Mouse (Mus musculus) brain, embryonic 14.5 days (tissue): ENCODE measurements around the gene Bpifb9b.
"Not testable (repeated sequence)": the region's sequence is repeated elsewhere in the genome, so short reads cannot be mapped to it uniquely, and the experiment has no call there.

Experiments
- CTCF ChIP-seq: fragments of 200-500 bp; IDR thresholded peaks from 2 replicates; pipeline ENCODE4 v1.5.1; 2012; ENCODE audit warnings: inconsistent platforms, mild to moderate bottlenecking, moderate library complexity, borderline replicate concordance; ENCODE audit not compliant: insufficient read depth, insufficient read length; ENCODE audit errors: extremely low read depth
- POLR2A ChIP-seq: fragments of 200-500 bp; IDR thresholded peaks from 2 replicates; pipeline ENCODE4 v1.6.1; 2012; ENCODE audit warnings: mild to moderate bottlenecking, inconsistent platforms, borderline replicate concordance; ENCODE audit not compliant: poor library complexity, insufficient read depth, insufficient read length, severe bottlenecking; ENCODE audit errors: extremely low read depth

- not testable (repeated sequence) for TF ChIP-seq CTCF, POLR2A
Measured at GRCm38 (mm10) chr2:154257554-154257953, 49.5 kb upstream of the Bpifb9b start, which contains the start of gene Bpifb9a.
